Mouse (Mus musculus) 3T3-L1 (cell line): ENCODE results near the gene Olfr494.

ENCODE experiments used
- DNase-seq: peaks from one replicate; pipeline ENCODE4 v3.0.0-alpha.2; 2015; ENCODE audit warnings: low read depth, low spot score

Gene Olfr494

DNA sequence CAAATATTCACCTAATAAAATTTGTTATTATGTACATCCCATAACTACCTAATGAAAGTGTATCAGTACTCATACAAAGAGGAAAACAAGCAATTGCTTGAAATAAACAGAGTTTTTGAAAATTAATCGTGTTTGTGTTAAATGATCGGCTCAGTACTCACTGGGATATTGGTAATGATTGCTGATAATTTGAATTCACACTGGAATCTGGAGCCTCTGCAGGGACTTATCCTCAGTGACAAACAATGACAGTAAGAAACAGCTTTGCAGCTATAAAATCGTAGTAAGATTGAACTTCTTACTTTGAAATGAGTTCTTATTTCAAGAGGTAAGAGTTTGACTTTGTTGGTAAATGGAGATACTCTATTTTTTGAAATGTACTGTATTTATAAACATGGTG, at the start of gene Olfr494:
Olfr494 (plus strand) TSS at position 301 of the 400 bp plus-strand sequence.
- no peak for DNase-seq

GRCm38 (mm10) chr7:108323574-108323973, 41.6 kb upstream of the Olfr494 start, which contains the start of gene Olfr492:
Gene Olfr492, minus strand, starts transcription at chr7:108323674.
- DNase-seq = no peak

- DNase-seq = no peak
Measured at GRCm38 (mm10) chr7:108346879-108347278, 18.3 kb upstream of the Olfr494 start, which contains the start of gene Olfr493. Gene Olfr493, minus strand, starts transcription at chr7:108346979.

- no peak for DNase-seq
Measured at GRCm38 (mm10) chr7:108392867-108393266, 27.7 kb downstream of the Olfr494 start, which contains the start of gene Olfr495. Gene Olfr495, plus strand, starts transcription at chr7:108393167.
